ENCODE assay signal across 20 mouse cellular contexts in genomic region chr2:70592432-70592831, GRCm38 (mm10). TPM values are rescaled to one million over a fixed set of nuclear protein-coding genes. Genes with fewer than 3 reads are reported as not detected.
DNase-seq lines count a peak whose midpoint lies in the region; ATAC-seq lines count a peak whose summit lies in the region.
"Had no signal": no experiment of that assay in that cellular context is flagged by ENCODE, and none has a peak within 500 bp of the region (broad histone marks: within the 10 kb centered on the region; RNA-seq: fewer than 3 reads in every experiment).

No protein-coding gene starts in this region.

- no peaks in the 10 kb centered on the region for H3K27me3 ChIP-seq in forebrain, embryonic 16.5 days (replicated peaks; ENCODE audit: control insufficient read depth, insufficient read depth, low read length)
- H3K27me3 ChIP-seq in forebrain, embryonic 11.5 days (ENCODE audit: control insufficient read depth, insufficient read depth, low read length) = no peaks in the 10 kb centered on the region
- H3K27me3 ChIP-seq in midbrain, embryonic 14.5 days (ENCODE audit: control insufficient read depth, insufficient read depth, low read length) = no peaks in the 10 kb centered on the region
- H3K27me3 ChIP-seq in midbrain, embryonic 10.5 days (ENCODE audit: low read depth, poor library complexity, severe bottlenecking) = no peaks in the 10 kb centered on the region
- H3K27me3 ChIP-seq in hindbrain, embryonic 16.5 days (replicated peaks; ENCODE audit: control insufficient read depth, insufficient read depth, low read length) = no peaks in the 10 kb centered on the region
- H3K27me3 ChIP-seq: embryonic facial prominence, embryonic 15.5 days; neural tube, embryonic 13.5 days; stomach, embryonic 15.5 days had no signal

- no peaks in the 10 kb centered on the region for H3K9me3 ChIP-seq in forebrain, embryonic 16.5 days (ENCODE audit: control insufficient read depth, low read length)
- H3K9me3 ChIP-seq in forebrain, embryonic 11.5 days (ENCODE audit: control insufficient read depth, low read length) = no peaks in the 10 kb centered on the region
- H3K9me3 ChIP-seq in midbrain, embryonic 14.5 days (ENCODE audit: control insufficient read depth, low read length) = no peaks in the 10 kb centered on the region
- no peaks in the 10 kb centered on the region for H3K9me3 ChIP-seq in midbrain, embryonic 10.5 days (replicated peaks)
- H3K9me3 ChIP-seq in hindbrain, embryonic 16.5 days (ENCODE audit: control insufficient read depth, low read length) = no peaks in the 10 kb centered on the region
- H3K9me3 ChIP-seq: embryonic facial prominence, embryonic 15.5 days; G1E; neural tube, embryonic 13.5 days; stomach, embryonic 15.5 days had no signal

- no peaks in the 10 kb centered on the region for H3K4me1 ChIP-seq in forebrain, embryonic 16.5 days (replicated peaks; ENCODE audit: control insufficient read depth, insufficient read depth, low read length)
- H3K4me1 ChIP-seq in forebrain, embryonic 11.5 days (replicated peaks; ENCODE audit: control insufficient read depth, insufficient read depth, low read length) = no peaks in the 10 kb centered on the region
- H3K4me1 ChIP-seq in midbrain, embryonic 14.5 days (ENCODE audit: control insufficient read depth, insufficient read depth, low read length) = no peaks in the 10 kb centered on the region
- H3K4me1 ChIP-seq in midbrain, embryonic 10.5 days = 0 out of 2 replicates have a peak, but pooled peaks cover 5% of the 10 kb centered on the region
- no peaks in the 10 kb centered on the region; the same call in 1 of the 2 replicates for H3K4me1 ChIP-seq in hindbrain, embryonic 16.5 days (ENCODE audit: control insufficient read depth, insufficient read depth, low read depth, low read length)
- H3K4me1 ChIP-seq: embryonic facial prominence, embryonic 15.5 days; neural tube, embryonic 13.5 days; stomach, embryonic 15.5 days had no signal

- H3K9ac ChIP-seq in forebrain, embryonic 16.5 days (replicated peaks; ENCODE audit: low read depth, low read length) = no peak overlapping the region
- no peak overlapping the region for H3K9ac ChIP-seq in forebrain, embryonic 11.5 days (ENCODE audit: low read length)
- no peak overlapping the region for H3K9ac ChIP-seq in midbrain, embryonic 14.5 days (replicated peaks; ENCODE audit: low read length)
- no peak overlapping the region for H3K9ac ChIP-seq in hindbrain, embryonic 16.5 days (ENCODE audit: low read depth, low read length)
- H3K9ac ChIP-seq: embryonic facial prominence, embryonic 15.5 days; neural tube, embryonic 13.5 days; stomach, embryonic 15.5 days had no signal

- H3K36me3 ChIP-seq in forebrain, embryonic 16.5 days (ENCODE audit: control insufficient read depth, insufficient read depth) = peaks cover 5% of the 10 kb centered on the region; the same call in 1 of the 2 replicates
- no peaks in the 10 kb centered on the region for H3K36me3 ChIP-seq in forebrain, embryonic 11.5 days (ENCODE audit: control insufficient read depth, insufficient read depth, low read length)
- peaks cover 48% of the 10 kb centered on the region for H3K36me3 ChIP-seq in midbrain, embryonic 14.5 days (ENCODE audit: control insufficient read depth, insufficient read depth, low read length)
- no peaks in the 10 kb centered on the region for H3K36me3 ChIP-seq in midbrain, embryonic 10.5 days
- no peaks in the 10 kb centered on the region for H3K36me3 ChIP-seq in hindbrain, embryonic 16.5 days (ENCODE audit: control insufficient read depth, insufficient read depth, low read length)
- H3K36me3 ChIP-seq: embryonic facial prominence, embryonic 15.5 days; G1E; stomach, embryonic 15.5 days had no signal

- peak; percentile 38; the same call in 1 of the 2 replicates for ATAC-seq in forebrain, embryonic 16.5 days
- ATAC-seq in forebrain, embryonic 11.5 days (replicated peaks; ENCODE audit: low FRiP score) = no peak
- no peak for ATAC-seq in midbrain, embryonic 14.5 days (ENCODE audit: low FRiP score, low TSS enrichment)
- ATAC-seq in hindbrain, embryonic 16.5 days = peak; percentile 86
- ATAC-seq in monocyte, adult 5-6 weeks (replicated peaks; ENCODE audit: insufficient number of reproducible peaks, low FRiP score, low TSS enrichment, poor library complexity, severe bottlenecking) = no peak
- ATAC-seq: lung, postnatal 0 days had no signal

- DNase-seq in forebrain, embryonic 11.5 days (ENCODE audit: low spot score) = no peak
- peak; percentile 71 for DNase-seq in midbrain, embryonic 14.5 days
- DNase-seq in midbrain, embryonic 10.5 days (ENCODE audit: low spot score) = no peak
- DNase-seq in retina, embryonic 14.5 days (ENCODE audit: low spot score) = peak; percentile 70
- no peak for DNase-seq in cerebellum, postnatal 36 days
- DNase-seq: cerebellum, postnatal 10 days; kidney, adult 8-10 months; thymus, postnatal 25 days had no signal

- H3K4me2 ChIP-seq in forebrain, embryonic 16.5 days (ENCODE audit: low read length) = no peak overlapping the region
- no peak overlapping the region for H3K4me2 ChIP-seq in forebrain, embryonic 11.5 days (ENCODE audit: low read depth, low read length, severe bottlenecking)
- H3K4me2 ChIP-seq in midbrain, embryonic 14.5 days (ENCODE audit: low read length) = no peak overlapping the region
- no peak overlapping the region for H3K4me2 ChIP-seq in hindbrain, embryonic 16.5 days (ENCODE audit: low read length)
- H3K4me2 ChIP-seq: embryonic facial prominence, embryonic 15.5 days; liver, embryonic 11.5 days; neural tube, embryonic 13.5 days; stomach, embryonic 15.5 days had no signal

- H3K4me3 ChIP-seq in forebrain, embryonic 16.5 days (replicated peaks; ENCODE audit: low read length) = no peak overlapping the region
- H3K4me3 ChIP-seq in forebrain, embryonic 11.5 days (ENCODE audit: low read depth, low read length) = no peak overlapping the region
- no peak overlapping the region for H3K4me3 ChIP-seq in midbrain, embryonic 14.5 days (replicated peaks; ENCODE audit: low read depth, low read length)
- H3K4me3 ChIP-seq in midbrain, embryonic 10.5 days = no peak overlapping the region
- no peak overlapping the region for H3K4me3 ChIP-seq in hindbrain, embryonic 16.5 days (ENCODE audit: low read length)
- H3K4me3 ChIP-seq: embryonic facial prominence, embryonic 15.5 days; left cerebral cortex, adult 2 months; neural tube, embryonic 13.5 days; stomach, embryonic 15.5 days had no signal

- WGBS in forebrain, embryonic 16.5 days = 44% methylated on average over 6 of the region's 6 CpGs
- WGBS in forebrain, embryonic 11.5 days = 72% methylated on average over 6 of the region's 6 CpGs
- 35% methylated on average over 6 of the region's 6 CpGs for whole genome bisulfite sequencing in midbrain, embryonic 14.5 days
- 73% methylated on average over 6 of the region's 6 CpGs for WGBS in midbrain, embryonic 10.5 days
- WGBS in hindbrain, embryonic 16.5 days = 43% methylated on average over 6 of the region's 6 CpGs

- H3K27ac ChIP-seq in forebrain, embryonic 16.5 days (ENCODE audit: low read length) = no peak overlapping the region; the same call in 1 of the 2 replicates
- H3K27ac ChIP-seq in forebrain, embryonic 11.5 days (ENCODE audit: low read depth, low read length) = no peak overlapping the region
- no peak overlapping the region for H3K27ac ChIP-seq in midbrain, embryonic 14.5 days (replicated peaks; ENCODE audit: low read depth, low read length)
- no peak overlapping the region for H3K27ac ChIP-seq in midbrain, embryonic 10.5 days (replicated peaks)
- no peak overlapping the region for H3K27ac ChIP-seq in hindbrain, embryonic 16.5 days (ENCODE audit: low read depth, low read length)
- H3K27ac ChIP-seq: embryonic facial prominence, embryonic 15.5 days; left cerebral cortex, adult 2 months; neural tube, embryonic 13.5 days; stomach, embryonic 15.5 days had no signal

RNA-seq across cellular contexts. Expression of gene Gad1, which starts 39.6 kb away (rescaled TPM):
- 77.5 and 96.0 TPM in 2 replicates for polyA plus RNA-seq in forebrain, embryonic 16.5 days (2015; fragmentation: Nextera tagmentation; extraction: Ambion mirVana)
- 14.2 and 17.2 TPM in 2 replicates for polyA plus RNA-seq in forebrain, embryonic 11.5 days (2014; fragmentation: Nextera tagmentation; extraction: Ambion mirVana)
- polyA plus RNA-seq in midbrain, embryonic 14.5 days (2014; fragmentation: Nextera tagmentation; extraction: Ambion mirVana) = 111 and 113 TPM in 2 replicates
- polyA plus RNA-seq in midbrain, embryonic 10.5 days (2016; fragmentation: Nextera tagmentation; extraction: Ambion mirVana) = 2.6 and 7.9 TPM in 2 replicates
- 125 and 131 TPM in 2 replicates for polyA plus RNA-seq in hindbrain, embryonic 16.5 days (2015; fragmentation: Nextera tagmentation; extraction: Ambion mirVana)
- total RNA-seq in monocyte, adult 5-6 weeks (2017) = 0.38 to 1.6 TPM in 2 of 3 replicates, not detected in the other
- total RNA-seq: megakaryocyte-erythroid progenitor cell, adult 5-6 weeks had no signal
- polyA plus RNA-seq: C2C12, G1E had no signal

Comparison
In these comparisons a context has a peak if more than half of its experiments do, and no peak if none do; other contexts are left out.
1. ATAC-seq: peak in forebrain, embryonic 16.5 days (single experiment) and hindbrain, embryonic 16.5 days (single experiment); none in forebrain, embryonic 11.5 days (single experiment), midbrain, embryonic 14.5 days (single experiment) and monocyte, adult 5-6 weeks (single experiment).
2. DNase-seq: peak in midbrain, embryonic 14.5 days (single experiment) and retina, embryonic 14.5 days (single experiment); none in forebrain, embryonic 11.5 days (single experiment), midbrain, embryonic 10.5 days (single experiment) and cerebellum, postnatal 36 days (0 of 2).